Mouse (Mus musculus) ES-Bruce4 (cell line): Measurements from ENCODE around the gene Olfr1303.

Source experiments
- CTCF ChIP-seq: IDR thresholded peaks from one replicate; pipeline ENCODE4 v1.8.1; 2011; ENCODE audit warnings: low read depth, low read length
- EP300 ChIP-seq: IDR thresholded peaks from 2 replicates; pipeline ENCODE4 v1.6.1; 2011; ENCODE audit warnings: low read depth, low read length; ENCODE audit not compliant: insufficient read depth
- POLR2A ChIP-seq: IDR thresholded peaks from one replicate; pipeline ENCODE4 v1.8.1; 2011; ENCODE audit warnings: low read length; ENCODE audit not compliant: insufficient read depth

GRCm38 (mm10) chr2:111777129-111777528 is 43.0 kb downstream of the Olfr1303 start, which contains the start of gene Olfr1302:
- TF ChIP-seq CTCF (no peak), POLR2A (no peak), EP300 (no peak)
